ENCODE assay signal across 8 mouse cellular contexts in the genomic region with DNA sequence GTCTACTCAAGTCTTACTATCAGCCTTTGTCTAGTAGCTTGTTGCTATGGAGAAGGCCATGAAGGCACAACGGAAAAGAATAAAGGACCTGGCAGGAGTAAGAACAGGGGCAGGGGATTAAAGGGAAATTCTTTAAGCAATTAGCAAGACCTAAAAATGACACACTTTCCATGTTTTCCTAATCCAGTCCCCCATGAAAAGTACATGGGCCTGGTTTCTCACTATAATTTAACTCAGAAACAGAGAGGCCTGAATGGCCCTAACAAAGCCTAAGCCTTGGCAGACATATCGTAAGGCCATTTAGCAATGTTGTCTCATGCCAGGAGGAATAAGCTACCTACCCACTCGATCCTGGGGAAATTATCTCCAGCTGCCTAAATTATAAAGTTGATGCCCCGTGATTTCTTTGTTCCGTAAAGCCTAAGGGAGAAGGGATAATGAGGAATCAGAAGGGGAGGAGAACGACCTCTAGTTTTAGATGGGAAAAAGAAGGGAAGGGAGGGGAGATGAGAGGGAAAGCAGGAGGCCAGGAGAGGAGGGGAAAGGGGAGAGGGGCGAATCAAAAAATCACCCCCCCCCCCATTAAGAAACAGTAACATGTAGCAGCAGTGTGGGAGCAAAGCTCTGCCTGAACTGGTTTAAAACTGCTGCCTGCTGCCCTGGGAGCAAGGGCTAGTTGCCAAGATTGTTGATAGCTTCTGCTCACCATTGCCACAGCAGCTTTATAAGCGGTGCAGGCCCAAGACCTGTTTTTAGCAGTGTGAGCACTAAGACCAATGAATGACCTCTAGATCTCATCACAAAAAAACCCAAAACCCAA. TPM values are rescaled to one million over a fixed set of nuclear protein-coding genes. Genes with fewer than 3 reads are reported as not detected.
DNase-seq lines count a peak whose midpoint lies in the region.

No protein-coding gene starts in this region.

- no peak overlapping the region for H3K4me3 ChIP-seq in heart, embryonic 10.5 days

- H3K27me3 ChIP-seq in heart, embryonic 10.5 days (ENCODE audit: insufficient read depth, poor library complexity, severe bottlenecking), result no peaks in the 10 kb centered on the region

- peak overlapping the region; percentile 26; the same call in 1 of the 2 replicates for H3K27ac ChIP-seq in heart, embryonic 10.5 days

- peaks cover 49% of the 10 kb centered on the region for H3K4me1 ChIP-seq in heart, embryonic 10.5 days

- DNase-seq in gastrocnemius, adult 18-20 months (ENCODE audit: low spot score), result peak; percentile 42
- DNase-seq in gastrocnemius, adult 8-10 months (ENCODE audit: low spot score in 2 of 2), result no peak
- DNase-seq in Muller cell, postnatal 12 days (ENCODE audit: inconsistent ontology term), result peak; percentile 59
- peak; percentile 57 for DNase-seq in cerebellum, postnatal 36 days
- DNase-seq in heart, embryonic 10.5 days (ENCODE audit: low spot score), result no peak
- peak; percentile 70 for DNase-seq in kidney, postnatal 14 days
- peak; percentile 64 for DNase-seq in retina, postnatal 1 day
- no peak for DNase-seq in thymus, adult 18-20 months

- WGBS in heart, embryonic 10.5 days, result 58% methylated on average over 8 of the region's 8 CpGs

- peaks cover 15% of the 10 kb centered on the region; the same call in 1 of the 2 replicates for H3K36me3 ChIP-seq in heart, embryonic 10.5 days

- H3K9me3 ChIP-seq in heart, embryonic 10.5 days, result no peaks in the 10 kb centered on the region

RNA-seq across cellular contexts. Expression of a gene that starts 56.9 kb away (rescaled TPM):
- total RNA-seq in gastrocnemius, adult 18-20 months (2021), result 100 to 1,000 TPM; 223 to 247 TPM
- total RNA-seq in gastrocnemius, adult 8-10 months (2022), result 100 to 1,000 TPM; 192 to 246 (median 237) TPM
- 268 and 288 TPM in 2 replicates for polyA plus RNA-seq in heart, embryonic 10.5 days (2016; fragmentation: Nextera tagmentation; extraction: Ambion mirVana)

Comparison
In these comparisons a context has a peak if more than half of its experiments do, and no peak if none do; other contexts are left out.
1. DNase-seq: peak in gastrocnemius, adult 18-20 months (single experiment), Muller cell, postnatal 12 days (single experiment), cerebellum, postnatal 36 days (2 of 2), kidney, postnatal 14 days (single experiment) and retina, postnatal 1 day (single experiment); none in gastrocnemius, adult 8-10 months (0 of 2), heart, embryonic 10.5 days (single experiment) and thymus, adult 18-20 months (0 of 2).